Mouse (Mus musculus) layer of hippocampus, adult 18-20 months (tissue): Measurements from ENCODE around the gene Tbcc. TPM values are rescaled to one million over a fixed set of nuclear protein-coding genes. Genes with fewer than 3 reads are reported as not detected.
"Not testable (repeated sequence)": the region's sequence is repeated elsewhere in the genome, so short reads cannot be mapped to it uniquely, and the experiment has no call there.

ENCODE experiments used
- DNase-seq, 2 experiments: peaks; one replicate each; pipeline ENCODE4 v3.0.0; 2022; ENCODE audit warnings: low spot score in 2 of 2
- long read RNA-seq: library from polyadenylated mRNA; stranded (forward); transcript quantifications from one replicate; pipeline ENCODE4 v2.0.0, GENCODE M21; 2021
- total RNA-seq, 2 experiments: library from RNA; stranded (reverse); gene quantifications; 2 replicates each; pipeline ENCODE4 v1.2.3; 2021

Gene Tbcc
- 10 to 100 TPM; 29.9 to 30.2 TPM for total RNA-seq
- long read RNA-seq, transcript Tbcc-201 (1 exons, 1,164 nt) = major isoform, 52 of 53 reads
- long read RNA-seq, partial matches to known transcripts = 0 of 53 reads
- long read RNA-seq, other reads (novel, unspliced or antisense) = 1 of 53 reads

DNA sequence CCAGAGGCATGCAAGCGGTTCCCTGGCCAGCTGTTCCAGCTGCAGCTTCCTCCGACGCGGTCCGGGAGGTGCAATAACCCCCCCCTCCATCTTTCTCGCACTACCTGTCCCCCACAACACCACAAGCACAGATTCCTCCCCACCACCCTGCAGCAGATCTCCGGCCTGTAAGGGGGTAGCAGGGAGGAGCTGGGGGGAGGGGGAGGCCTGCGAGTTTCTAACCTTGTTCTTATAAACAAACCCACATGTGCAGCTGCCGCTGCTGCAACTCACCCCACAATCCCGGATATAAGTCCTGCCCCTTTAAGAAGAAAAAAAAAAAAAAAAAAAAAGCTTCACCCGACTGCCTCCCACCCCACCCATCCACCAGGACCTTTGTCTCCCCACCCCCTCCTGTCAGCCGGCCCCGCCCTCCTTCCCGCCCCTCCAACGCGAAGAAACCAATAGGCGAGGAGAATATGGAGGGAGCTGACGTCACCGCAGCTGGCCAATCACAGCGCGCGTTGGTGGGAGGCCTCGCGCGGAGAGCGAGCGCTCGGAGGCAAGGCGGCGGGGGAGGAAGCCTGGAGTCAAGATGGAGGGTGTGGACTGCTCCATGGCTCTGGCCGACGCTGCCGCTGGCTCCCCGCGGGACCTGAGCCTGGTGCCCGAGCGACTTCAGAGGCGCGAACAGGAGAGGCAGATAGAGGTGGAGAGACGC lies at the start of gene Tbcc:
Gene Tbcc (plus strand): TSS at position 569 of the 700 bp plus-strand sequence.
- peak; percentile 96 to 98 for DNase-seq

DNA sequence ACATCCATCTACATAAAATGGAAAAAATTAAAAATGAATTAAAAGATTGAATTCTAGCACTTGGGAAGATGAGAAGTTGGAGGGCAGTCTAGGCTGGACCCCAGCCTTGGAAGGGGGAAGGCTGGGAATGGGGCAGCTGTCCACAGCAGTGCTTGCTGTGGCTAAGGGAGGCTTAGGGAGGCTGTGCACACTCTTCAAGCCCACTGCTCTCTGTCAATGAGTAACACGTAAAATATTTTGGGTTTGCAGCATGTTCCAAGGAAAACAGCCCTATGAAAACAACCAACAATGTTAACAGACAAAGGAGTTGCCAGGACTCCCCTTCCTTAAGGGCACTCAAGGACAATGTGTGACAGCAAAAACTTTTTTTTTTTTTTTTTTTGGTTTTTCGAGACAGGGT lies 47.5 kb upstream of the Tbcc start:
- no peak for DNase-seq

DNA sequence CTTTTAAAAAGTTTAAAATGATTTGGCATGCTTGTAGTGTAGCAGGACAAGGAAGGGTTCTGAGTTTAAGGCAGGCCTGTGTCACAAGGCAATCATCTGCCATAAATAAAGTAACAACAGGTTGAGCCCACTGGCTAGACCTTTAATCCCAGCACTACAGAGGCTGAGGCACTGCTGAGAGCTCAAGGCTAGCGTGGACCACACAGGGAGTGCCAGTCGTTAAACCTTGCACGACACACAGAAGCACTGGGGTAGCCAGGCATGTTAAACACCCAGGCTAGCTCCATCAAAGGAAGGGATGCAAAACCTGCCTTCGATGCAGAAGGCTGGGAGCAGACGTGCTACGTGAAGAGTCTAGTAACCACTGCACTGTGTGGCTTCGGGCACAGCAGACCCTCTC lies 46.8 kb upstream of the Tbcc start:
- no peak for DNase-seq

DNA sequence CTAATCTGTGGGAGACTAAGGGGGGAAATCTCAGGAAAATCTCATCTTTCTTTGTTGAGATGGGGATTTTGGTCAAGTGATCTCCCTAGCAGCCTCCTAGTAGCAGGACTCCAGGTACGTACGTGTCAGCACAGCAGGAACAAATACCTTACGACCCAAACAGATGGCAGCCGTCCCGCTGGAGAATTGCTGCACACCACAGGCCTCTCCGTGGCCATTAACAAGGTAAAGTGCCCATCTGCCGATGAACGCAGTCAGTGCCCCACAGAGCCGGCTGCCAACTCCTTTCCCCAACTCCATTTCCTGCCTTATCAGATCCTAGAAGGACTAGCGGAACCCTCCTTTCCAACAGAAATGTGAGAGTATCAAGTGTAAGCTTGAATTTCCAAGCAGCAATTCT lies 45.7 kb upstream of the Tbcc start:
- DNase-seq = no peak

DNA sequence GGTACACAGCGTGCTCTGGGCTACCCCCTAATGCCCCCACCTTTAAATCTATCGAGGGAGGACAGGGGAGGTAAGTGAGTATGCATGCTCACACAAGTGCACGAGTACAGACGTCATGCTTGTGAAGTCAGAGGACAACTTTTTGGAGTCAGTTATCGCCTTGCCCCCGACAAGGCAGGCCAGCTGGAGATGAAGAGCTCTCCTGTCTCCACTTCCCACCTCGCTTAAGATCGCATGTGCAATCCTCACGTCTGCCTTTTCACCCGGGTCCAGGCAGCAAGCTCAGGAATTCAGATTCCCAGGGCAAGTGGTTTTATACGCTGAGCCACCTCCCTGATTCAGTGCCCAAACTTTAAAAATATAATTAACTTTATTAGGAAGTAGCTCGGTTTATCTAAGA lies 45.2 kb upstream of the Tbcc start:
- DNase-seq = no peak

DNA sequence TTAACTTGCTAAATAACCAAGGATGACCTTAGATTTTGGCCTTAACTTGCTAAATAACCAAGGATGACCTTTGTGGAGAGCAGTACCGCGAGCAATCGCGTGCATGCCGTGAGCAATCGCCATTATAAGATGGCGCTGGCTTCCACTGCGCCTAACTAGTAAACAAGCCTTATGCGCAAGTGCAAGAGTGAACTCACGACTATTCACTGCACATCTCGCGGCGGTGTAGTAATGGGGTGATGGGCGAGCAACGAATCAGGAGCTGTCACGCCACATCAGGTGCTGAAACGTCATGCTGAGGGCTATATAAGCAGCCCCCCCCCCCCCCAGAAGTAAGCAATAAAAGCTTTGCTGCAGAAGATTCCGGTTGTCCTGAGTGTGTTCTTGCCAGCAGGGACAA lies 43.9 kb upstream of the Tbcc start:
- DNase-seq = not testable (repeated sequence)

DNA sequence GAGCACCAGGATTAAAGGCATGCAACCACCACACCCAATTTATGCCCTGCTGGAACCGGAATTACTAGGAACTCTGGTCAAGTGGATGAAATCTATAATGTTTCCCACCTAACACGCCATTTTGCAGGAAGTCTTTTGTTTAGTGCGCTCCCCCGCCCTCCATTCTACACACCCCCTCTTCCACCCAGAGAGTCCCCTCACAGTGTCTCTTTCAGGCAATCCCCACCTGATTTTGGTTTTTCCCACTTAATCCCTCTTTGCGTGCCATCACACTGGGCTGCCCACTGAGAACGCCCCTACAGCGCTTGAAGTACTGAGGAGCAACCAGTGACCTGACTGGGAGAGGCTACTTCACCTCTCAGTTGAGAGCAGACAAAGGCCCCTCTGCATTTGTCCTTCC lies 43.3 kb upstream of the Tbcc start:
- no peak for DNase-seq

DNA sequence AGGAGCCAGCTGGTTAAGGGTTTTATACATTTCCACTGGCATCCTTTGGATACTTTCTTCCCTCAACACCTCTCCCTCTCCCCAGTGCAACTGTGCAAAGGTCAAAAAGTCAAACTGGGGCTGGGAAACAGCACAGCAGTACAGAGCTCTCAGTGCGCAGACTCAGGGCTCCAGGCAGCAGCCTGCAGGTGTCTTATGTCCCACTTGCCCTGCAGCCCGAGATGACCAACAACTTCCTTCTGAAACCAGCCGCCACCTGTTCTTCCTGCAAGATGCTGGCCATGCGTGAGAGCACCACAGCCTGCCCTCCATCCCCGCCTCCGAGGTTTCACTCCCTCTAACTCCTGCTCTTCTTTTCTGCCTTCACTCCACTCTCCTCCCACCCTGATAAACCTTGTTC lies 37.8 kb upstream of the Tbcc start:
- DNase-seq = no peak

DNA sequence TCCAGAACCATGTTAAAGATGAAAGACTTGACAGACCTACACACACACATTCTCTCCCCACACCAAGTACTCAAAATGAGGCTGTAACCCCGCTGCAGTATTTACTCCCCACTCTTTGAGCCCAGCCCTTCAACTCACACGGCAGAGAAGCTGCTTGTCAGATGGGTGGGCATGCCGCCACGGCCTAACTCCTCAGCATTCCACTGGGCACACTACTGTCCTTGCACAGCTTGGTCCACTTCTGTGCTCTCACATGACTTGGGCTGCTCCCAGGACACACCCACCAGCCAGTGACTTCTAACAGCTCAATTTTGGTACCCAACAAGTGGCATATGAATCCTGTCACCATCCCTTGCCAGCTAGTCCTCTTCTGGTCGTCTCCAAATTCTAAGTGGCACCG lies 37.2 kb upstream of the Tbcc start:
- DNase-seq = peak; percentile 27 to 65

DNA sequence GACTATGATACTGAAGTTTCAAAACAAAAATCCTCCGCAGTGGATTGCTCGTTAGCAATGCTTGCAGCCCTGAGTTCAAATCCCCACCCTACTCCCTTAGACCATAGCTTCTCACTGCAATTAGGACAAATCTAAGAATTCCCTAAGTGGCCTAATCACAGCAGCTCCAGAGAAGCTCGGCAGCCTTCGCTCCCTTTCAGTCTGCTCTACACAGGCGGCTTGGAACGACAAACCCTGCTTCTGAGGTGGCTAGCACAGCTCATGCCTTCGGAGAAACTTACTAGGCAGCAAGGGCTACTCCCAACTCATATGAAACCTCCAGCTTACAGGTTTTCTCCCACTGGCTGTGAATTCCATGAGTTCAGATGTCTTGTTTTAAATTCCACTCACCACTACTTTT lies 36.4 kb upstream of the Tbcc start:
- DNase-seq = no peak

DNA sequence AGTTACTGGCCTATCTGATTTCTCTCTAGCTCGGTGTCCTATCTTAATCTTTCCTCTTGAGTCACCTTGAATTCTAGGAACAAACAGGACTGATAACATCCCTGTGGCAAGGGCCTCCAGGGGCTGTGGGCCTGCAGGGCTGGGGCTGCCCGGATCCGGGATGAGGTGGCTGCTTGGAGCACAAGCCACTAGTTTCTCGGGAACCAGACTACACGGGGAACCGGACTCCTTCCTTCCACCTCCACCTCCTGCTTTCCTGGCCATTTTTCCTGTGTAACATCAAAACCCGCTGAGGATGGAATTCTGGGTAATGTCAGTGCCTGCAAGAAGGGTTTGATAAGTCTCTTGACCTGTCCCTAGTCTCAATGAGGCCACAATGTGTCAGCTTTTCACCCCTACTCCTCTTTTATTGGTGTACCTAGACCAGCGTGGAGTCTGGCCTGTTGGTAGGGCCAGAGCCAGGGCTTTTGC lies 35.8 kb upstream of the Tbcc start:
- no peak for DNase-seq

DNA sequence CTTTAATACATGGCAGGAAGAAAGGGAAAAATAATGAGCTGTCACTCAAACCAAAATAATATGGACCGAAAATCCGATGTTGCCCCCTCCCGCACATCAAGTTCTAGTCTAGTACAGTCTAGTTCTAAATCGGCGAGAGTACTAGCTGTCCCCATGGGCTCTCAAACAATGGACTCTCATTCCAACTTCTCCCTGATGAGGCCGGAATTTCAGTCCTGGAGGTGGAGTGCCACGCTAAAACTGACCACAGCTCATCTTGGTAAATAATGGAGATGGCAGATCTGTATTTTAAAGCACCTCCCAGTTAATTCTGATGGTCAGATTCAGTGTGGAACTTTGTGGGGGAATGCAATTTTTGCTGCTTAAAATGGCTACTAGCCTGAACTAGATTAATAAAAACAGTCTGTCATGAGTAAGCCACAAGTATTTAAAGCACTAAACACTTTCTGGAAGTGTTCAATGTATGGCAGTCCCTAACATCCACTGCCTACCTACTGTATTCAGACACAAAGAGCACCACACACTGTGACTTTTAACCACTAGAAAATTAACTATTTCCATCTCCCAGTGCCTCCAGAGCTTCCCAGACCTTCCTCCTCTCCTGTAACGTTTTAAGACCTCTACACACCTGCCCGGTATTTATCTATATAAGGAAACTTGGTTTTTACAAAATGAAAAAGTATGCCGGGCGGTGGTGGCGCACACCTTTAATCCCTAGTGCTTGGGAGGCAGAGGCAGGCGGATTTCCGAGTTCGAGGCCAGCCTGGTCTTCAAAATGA lies 35.0 kb upstream of the Tbcc start:
- no peak for DNase-seq

DNA sequence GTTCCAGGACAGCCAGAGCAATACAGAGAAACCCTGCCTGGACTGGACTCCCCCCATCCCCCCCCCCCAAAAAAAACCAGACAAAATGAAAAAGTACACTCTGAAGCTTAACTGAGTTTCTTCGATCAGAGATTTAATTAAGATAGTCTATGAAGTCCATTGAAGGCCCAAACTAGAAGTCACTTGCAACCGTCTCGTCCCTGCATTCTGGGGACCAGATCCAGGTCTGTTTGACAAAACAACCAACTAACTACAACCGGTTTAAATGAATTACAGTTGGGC lies 34.4 kb upstream of the Tbcc start:
- no peak for DNase-seq

DNA sequence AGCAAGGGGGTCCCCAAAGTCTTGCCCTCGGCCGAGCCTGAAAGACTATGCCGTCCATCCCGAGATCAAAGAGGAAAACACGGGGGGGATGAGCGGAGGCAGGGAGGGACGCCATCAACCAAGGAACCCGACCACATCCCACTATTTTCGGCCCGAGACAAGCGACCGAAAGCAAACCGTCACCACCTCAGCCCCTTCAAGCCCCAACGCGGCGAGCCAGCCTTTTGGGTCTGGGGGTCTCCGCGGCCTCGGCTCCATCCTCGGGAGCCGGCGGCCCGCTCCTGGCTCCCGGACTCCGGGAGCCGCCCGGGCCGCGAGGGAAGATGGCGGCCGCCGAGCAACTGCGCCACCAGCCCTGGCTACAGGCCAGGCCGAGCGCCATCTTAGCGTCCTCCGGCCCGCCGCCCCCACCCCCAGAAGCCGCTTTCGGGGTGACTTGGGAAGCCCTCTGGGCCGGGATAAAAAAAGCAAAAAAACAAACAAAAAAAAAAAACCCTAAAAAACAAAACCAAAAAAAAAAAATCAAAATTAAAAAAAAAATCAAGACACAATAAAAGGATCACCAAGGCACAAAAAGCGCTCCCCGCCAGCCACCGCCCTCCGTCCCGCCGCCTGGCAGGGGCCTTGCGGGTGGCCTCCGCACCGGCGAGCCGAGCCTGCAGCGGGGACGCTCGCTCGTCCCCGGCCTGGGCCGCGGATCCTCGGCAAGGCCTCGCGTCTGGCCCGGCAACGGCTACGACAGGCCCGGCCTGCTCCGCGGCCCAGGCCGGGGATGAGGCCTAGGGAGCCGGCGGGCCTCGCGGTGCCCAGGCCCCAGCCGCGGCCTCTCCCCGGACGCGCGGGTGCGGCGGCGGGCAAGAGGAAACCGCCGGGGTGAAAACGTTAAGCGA lies 33.8 kb upstream of the Tbcc start:
- DNase-seq = peak; percentile 52 to 83

DNA sequence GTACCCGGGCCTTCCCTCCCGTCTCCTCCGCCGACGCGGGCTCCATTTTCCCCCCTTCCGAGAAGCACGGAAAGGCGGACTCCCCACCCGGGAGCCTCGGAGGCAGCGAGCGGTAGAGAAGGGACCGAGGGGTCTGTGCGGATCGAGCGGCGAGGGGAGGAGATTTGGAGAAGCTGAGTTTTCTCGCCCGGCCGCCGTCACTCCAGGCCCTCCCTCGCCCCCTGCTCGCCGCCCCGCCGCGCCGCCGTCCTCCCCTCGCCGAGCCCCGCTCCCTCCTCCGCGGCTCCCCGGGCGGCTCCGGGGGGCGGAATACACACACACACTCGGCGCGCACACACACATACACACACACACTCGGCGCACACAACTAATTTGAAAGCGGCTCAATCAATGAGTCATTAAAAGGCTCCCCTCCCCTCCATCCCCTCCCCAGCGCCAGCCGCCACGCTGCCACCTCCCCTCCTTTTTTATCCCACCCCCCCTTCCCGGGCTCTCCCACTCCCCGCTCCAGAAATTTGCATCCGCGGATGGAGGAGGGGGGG lies 33.1 kb upstream of the Tbcc start:
- DNase-seq = peak; percentile 74 to 90

DNA sequence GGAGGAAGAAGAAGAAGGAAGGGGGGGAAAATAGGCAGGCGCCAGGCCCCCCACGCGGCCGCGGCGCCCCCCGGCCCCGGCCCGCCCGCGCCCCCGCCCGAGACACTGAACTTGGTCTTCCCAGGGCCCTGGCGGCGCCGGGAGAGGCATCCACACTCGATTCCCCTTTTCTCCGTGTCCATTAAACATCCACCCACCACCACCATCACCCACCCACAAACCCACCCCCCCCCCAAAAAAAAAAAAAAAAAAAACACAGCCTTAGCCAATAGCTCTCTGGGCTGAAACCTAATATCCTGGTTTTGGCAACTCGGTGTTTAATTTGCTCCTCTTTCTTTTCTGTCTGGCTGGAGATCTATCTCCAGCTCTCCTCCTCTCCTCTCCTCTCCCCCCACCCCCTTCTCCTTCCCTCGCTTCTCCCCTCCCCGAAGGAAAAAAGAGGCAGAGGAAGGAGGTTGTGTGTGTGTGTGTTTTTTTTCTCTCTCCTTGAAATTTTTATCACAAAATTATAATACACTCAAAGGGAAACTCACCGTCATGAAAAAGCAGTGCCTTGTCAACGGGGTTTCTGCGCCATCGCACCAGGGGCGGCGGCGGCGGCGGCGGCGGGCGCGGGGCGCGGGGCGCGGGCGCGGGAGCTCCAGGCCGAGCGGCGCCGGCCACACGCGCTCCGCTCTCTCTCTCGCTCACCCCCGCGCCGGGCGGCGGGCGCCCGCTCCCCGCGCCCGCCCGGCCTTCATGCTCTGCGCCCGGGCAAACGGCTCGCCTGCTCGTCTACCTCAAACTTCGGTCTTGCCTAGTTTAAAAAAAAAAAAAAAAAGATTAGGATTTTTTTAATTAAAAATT lies 32.4 kb upstream of the Tbcc start, which contains the start of gene Bicral:
Gene Bicral (minus strand): TSS at position 580 of the 846 bp plus-strand sequence.
- DNase-seq = peak; percentile 39 to 69

DNA sequence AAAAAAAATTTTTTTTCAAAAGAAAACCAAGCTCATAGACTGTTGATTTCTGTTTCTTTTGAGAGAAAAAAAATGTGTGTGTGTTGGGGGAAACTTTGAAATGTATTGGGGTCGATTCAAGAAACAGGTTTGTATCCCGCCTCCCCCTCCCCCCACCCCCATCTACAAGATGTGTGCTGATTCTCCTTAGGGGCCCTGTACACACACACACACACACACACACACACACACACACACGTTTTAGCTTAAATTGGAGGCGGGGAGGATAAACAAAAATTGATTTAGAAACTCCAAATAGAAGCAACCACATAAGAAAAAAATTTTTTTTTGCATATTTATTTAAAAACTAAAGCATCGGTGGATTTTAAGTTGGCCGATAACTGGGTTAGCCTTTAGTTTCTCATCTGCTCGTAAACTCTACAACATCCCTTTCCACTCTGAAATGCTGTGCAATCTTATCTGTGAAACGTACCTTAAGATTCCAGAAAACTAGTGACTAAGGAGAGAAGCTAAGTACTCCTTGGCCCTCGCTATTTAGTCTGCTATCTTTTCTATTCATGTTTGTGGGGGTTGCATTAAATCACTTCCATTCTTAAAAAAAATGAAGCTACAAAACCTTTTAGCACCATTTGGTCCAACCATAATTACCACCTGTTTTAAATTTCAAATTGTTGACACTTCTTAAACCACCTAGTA lies 31.6 kb upstream of the Tbcc start:
- no peak for DNase-seq

DNA sequence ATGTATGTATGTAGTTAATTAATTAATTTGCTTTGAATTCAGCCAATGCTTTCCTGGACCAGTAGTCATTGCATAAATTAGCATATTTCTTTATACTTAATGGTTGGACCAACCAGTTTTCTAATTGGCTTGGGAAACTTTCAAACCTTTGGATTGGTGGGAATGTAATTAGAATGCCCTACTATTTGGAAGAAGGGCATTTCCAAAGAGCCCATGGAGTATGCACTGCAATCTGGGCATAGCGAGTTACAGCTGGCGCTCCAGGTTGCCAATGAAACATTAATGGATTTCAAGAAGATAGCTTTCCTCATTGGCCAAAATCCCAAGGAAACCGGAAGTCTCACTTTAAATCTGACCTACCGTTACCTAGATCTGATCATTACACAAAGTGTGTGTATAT lies 30.4 kb upstream of the Tbcc start:
- no peak for DNase-seq

DNA sequence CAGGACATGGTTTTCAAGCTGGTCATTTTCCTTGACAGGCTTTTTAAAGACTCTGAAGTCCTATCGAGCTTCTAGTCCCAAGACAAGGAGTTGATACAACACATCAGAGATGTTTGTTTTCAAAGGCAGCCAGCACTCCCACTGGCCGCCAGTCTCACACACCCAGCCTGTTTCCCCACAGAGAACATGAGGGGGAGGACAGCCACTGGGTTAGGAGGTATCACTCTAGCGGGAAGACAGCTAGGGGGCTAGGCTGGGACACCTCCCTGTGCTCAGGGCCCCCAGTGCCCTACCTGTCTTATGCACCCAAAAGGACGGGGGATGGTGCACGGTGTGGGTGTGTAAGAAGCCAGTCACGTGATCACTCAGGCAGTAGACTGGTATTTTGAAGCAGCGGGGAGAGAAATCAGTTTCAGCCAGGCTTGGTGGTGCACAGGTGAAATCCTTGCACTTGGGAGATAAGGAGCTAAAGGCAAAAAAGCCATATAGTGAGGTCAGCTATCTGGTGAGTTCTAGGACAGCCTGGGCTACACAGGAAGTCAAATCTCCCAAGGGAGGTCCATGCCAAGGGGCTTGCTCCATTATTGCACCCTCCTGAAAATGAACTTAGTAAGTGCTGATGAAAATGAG lies 25.8 kb upstream of the Tbcc start:
- DNase-seq = no peak
